Mouse (Mus musculus) hindbrain, embryonic 12.5 days (tissue): Measurements from ENCODE around the gene A830031A19Rik. TPM values are rescaled to one million over a fixed set of nuclear protein-coding genes. Genes with fewer than 3 reads are reported as not detected.

Experiments used
- ATAC-seq: fragments of 200-750 bp; cut with Nextera tagmentation; 2 replicates; pipeline ENCODE4 v1.8.0; 2017; ENCODE audit warnings: moderate TSS enrichment; ENCODE audit not compliant: low FRiP score
- H3K27ac ChIP-seq: fragments of 300-500 bp; sonication (generic); 2 replicates; pipeline ENCODE4 v1.5.1; 2016; ENCODE audit warnings: mild to moderate bottlenecking
- H3K27me3 ChIP-seq: fragments of 300-500 bp; sonication (generic); 2 replicates; pipeline ENCODE4 v1.6.1; 2016; ENCODE audit warnings: mild to moderate bottlenecking
- H3K36me3 ChIP-seq: fragments of 300-500 bp; sonication (generic); 2 replicates; pipeline ENCODE4 v1.6.1; 2016; ENCODE audit warnings: mild to moderate bottlenecking
- H3K4me1 ChIP-seq: fragments of 300-500 bp; sonication (generic); 2 replicates; pipeline ENCODE4 v1.6.1; 2016
- H3K4me2 ChIP-seq: fragments of 300-500 bp; sonication (generic); replicated peaks from 2 replicates; pipeline ENCODE4 v1.6.1; 2016; ENCODE audit warnings: mild to moderate bottlenecking
- H3K4me3 ChIP-seq: fragments of 300-500 bp; sonication (generic); 2 replicates; pipeline ENCODE4 v1.5.1; 2016; ENCODE audit warnings: mild to moderate bottlenecking
- H3K9ac ChIP-seq: fragments of 300-500 bp; sonication (generic); 2 replicates; pipeline ENCODE4 v1.6.1; 2016; ENCODE audit warnings: mild to moderate bottlenecking, moderate library complexity
- H3K9me3 ChIP-seq: fragments of 300-500 bp; sonication (generic); replicated peaks from 2 replicates; pipeline ENCODE4 v1.6.1; 2016; ENCODE audit warnings: mild to moderate bottlenecking
- WGBS: fragments of 180-500 bp; shearing (Covaris S2); methylation state at CpG from one replicate; pipeline ENCODE4 v1.1.7; 2016; 5-methylcytosine and 5-hydroxymethylcytosine counted together
- polyA plus RNA-seq: library from polyadenylated mRNA; unstranded; fragments of >200 nt; fragmentation: Nextera tagmentation; extraction: Ambion mirVana; gene quantifications from 2 replicates; pipeline ENCODE4 v1.2.1, GENCODE M21; 2016

Gene A830031A19Rik
- polyA plus RNA-seq, 1 experiment from 2014 or later: not detected

DNA sequence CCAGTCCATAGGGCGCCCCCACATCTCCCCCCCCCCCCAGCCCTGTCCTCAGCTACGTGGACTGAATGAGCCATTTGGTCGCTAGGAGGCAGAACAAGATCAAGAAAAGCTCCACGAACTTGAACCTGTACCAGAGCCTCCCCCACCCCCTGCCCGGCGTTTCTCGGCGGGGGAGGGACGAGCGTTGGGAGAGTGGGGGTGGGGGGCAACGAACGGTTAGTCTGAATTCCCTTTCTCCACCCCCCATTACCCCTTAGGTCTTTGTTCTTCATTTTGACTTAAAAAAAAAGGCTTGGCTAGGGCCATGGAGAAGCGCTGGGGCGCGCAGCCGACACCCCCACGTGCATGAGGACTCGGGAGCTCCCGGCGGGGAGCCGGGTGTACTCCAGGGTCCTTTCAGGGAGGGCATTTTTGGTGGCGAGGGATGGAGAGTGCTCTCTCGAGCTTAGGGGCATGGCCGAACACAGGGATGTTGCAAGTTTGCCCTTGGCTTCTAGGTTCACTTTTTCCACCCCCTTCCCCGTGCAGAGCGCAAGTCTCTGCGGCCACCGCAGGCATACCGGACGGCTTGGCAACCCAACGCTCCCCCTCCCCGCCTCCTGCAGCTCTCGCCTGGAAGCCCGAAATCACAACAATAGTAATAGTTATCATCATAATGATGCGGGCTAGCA is 6.3 kb upstream of the A830031A19Rik start:
- H3K9ac ChIP-seq: peak overlapping the region; percentile 97
- H3K4me3 ChIP-seq: peak overlapping the region; percentile 67
- H3K27me3 ChIP-seq: no peaks in the 10 kb centered on the region
- H3K27ac ChIP-seq: peak overlapping the region; percentile 98
- WGBS: under 1% methylated on average over 34 of the region's 35 CpGs
- peak; percentile 69 for ATAC-seq
- H3K4me2 ChIP-seq: peak overlapping the region; percentile 90
- H3K36me3 ChIP-seq: peaks cover 10% of the 10 kb centered on the region
- H3K9me3 ChIP-seq: no peaks in the 10 kb centered on the region
- H3K4me1 ChIP-seq: peaks cover 28% of the 10 kb centered on the region

- no peaks in the 10 kb centered on the region for H3K9me3 ChIP-seq
- ATAC-seq: peak; percentile 29
- peak overlapping the region; percentile 97 for H3K9ac ChIP-seq
- H3K4me3 ChIP-seq: peak overlapping the region; percentile 67
- peak overlapping the region; percentile 90 for H3K4me2 ChIP-seq
- peaks cover 22% of the 10 kb centered on the region for H3K4me1 ChIP-seq
- H3K36me3 ChIP-seq: peaks cover 4% of the 10 kb centered on the region; the same call in 1 of the 2 replicates
- WGBS: under 1% methylated on average over 29 of the region's 30 CpGs
- no peaks in the 10 kb centered on the region for H3K27me3 ChIP-seq
- H3K27ac ChIP-seq: peak overlapping the region; percentile 98
Observed at GRCm38 (mm10) chr11:24080541-24080940, 5.7 kb upstream of the A830031A19Rik start.

- ATAC-seq: no peak
- Histone ChIP-seq H3K36me3 (no peaks in the 10 kb centered on the region), H3K4me1 (peaks cover 23% of the 10 kb centered on the region), H3K27ac (peak overlapping the region; percentile 98), H3K4me2 (peak overlapping the region; percentile 90), H3K9ac (peak overlapping the region; percentile 97), H3K27me3 (no peaks in the 10 kb centered on the region), H3K9me3 (no peaks in the 10 kb centered on the region), H3K4me3 (peak overlapping the region; percentile 67)
- 0% methylated on average over 43 of the region's 43 CpGs for WGBS
Observed at GRCm38 (mm10) chr11:24079392-24080391, 4.8 kb upstream of the A830031A19Rik start.

DNA sequence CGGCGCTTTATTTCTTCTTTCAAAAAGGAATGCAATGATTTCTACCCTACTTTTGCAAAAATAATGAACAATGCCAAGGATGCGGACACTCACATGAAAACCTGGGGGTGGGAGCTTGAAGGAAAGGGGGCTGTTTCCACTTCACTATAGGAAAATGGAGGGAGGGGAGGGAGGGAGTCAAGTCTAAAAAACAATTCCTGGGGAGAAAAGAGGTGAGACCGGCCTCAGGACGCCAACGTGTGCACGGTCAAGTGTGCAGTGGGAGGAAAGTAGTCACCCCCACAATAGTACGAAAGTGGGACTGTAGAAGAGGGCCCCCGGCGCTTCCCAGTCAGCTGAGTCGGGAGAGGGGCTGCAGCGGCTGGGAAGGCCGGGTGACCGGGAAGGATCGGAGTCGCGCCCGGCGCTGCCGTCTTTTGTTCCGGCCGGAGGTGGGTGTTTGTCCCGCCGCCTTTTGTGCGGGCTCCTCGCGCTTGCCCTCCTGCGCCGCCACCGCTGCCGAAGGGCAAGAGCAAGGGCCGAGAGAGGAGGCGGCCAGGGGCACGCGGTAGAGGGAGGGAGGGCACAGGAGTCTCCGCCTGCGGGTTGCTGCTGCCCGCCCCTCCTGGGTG is 4.0 kb upstream of the A830031A19Rik start:
- Histone ChIP-seq H3K9ac (peak overlapping the region; percentile 97), H3K4me1 (peaks cover 24% of the 10 kb centered on the region), H3K27ac (peak overlapping the region; percentile 98), H3K9me3 (no peaks in the 10 kb centered on the region), H3K4me3 (peak overlapping the region; percentile 67), H3K4me2 (peak overlapping the region; percentile 90), H3K27me3 (no peaks in the 10 kb centered on the region), H3K36me3 (no peaks in the 10 kb centered on the region)
- ATAC-seq: no peak
- WGBS: 0% methylated on average over 38 of the region's 38 CpGs

GRCm38 (mm10) chr11:24077795-24078705 is 3.2 kb upstream of the A830031A19Rik start, which contains the start of gene Bcl11a:
Gene Bcl11a (plus strand): TSS chr11:24078056.
- under 1% methylated on average over 41 of the region's 51 CpGs for WGBS
- H3K4me2 ChIP-seq: peak within 1 kb of the TSS; percentile 90

DNA sequence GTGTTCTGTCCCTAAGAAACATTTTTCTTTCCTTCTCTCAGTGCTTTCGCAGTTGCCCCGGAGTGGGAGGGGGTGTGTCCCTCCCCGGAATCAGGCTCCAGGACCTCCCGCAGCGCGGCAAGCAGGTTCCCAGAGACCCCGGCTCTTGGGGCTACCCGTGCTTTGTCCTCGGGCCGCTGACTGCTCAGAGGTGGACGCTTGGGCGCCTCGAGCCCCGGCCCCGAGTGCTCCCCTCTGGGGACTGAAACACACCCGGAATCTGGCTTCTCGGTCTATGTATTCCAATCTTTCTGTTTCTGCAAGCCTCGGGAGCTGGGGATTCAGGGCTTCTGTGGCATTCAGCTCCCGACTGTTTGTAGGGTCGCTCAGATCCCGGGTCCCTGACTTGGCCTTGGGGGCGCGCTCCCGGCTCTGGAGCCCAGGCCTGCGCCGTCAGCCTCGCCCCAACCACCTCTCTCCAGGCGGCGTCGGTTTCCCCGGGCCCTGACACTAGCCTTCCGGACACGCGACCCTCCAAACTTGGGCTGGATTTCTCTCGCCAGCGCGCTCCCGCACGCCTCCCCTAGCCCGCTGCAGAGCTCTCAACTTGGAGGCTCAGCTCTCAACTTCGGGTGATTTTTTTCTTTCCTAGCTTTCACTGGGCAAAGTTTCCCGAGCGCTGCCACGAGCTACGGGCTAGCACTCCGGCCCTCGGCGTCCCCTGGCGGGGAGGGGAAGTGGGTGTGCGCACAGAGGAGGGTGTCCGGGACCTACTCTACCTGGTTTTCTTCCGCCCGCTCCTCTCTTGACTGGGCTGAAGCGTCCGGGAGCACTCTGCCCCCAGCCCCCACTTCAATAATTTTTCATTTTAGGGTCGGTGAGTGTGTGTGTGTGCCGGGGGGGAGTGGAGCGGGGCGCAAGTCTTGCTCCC is 2.2 kb upstream of the A830031A19Rik start:
- peak overlapping the region; percentile 97 for H3K9ac ChIP-seq
- peak overlapping the region; percentile 67 for H3K4me3 ChIP-seq
- H3K36me3 ChIP-seq: no peaks in the 10 kb centered on the region
- peaks cover 15% of the 10 kb centered on the region; the same call in 1 of the 2 replicates for H3K4me1 ChIP-seq
- H3K27me3 ChIP-seq: no peaks in the 10 kb centered on the region
- H3K4me2 ChIP-seq: peak overlapping the region; percentile 90
- H3K9me3 ChIP-seq: no peaks in the 10 kb centered on the region
- peak overlapping the region; percentile 98 for H3K27ac ChIP-seq
- peak; percentile 64 for ATAC-seq
- under 1% methylated on average over 57 of the region's 59 CpGs for WGBS

More at GRCm38 (mm10) chr11:24077795-24078705, 3.2 kb upstream of the A830031A19Rik start, which contains the start of gene Bcl11a:
- H3K9ac ChIP-seq: peak within 1 kb of the TSS; percentile 97
- no peaks in the 10 kb centered on the region for H3K27me3 ChIP-seq
- peaks cover 19% of the 10 kb centered on the region for H3K4me1 ChIP-seq
- no peaks in the 10 kb centered on the region for H3K36me3 ChIP-seq
- ATAC-seq: peak; percentile 76
- H3K27ac ChIP-seq: peak within 1 kb of the TSS; percentile 98
- no peaks in the 10 kb centered on the region for H3K9me3 ChIP-seq
- peak within 1 kb of the TSS; percentile 67 for H3K4me3 ChIP-seq

- H3K9me3 ChIP-seq: no peaks in the 10 kb centered on the region
- peak overlapping the region; percentile 67 for H3K4me3 ChIP-seq
- peak overlapping the region; percentile 90 for H3K4me2 ChIP-seq
- peaks cover 15% of the 10 kb centered on the region; the same call in 1 of the 2 replicates for H3K4me1 ChIP-seq
- peak overlapping the region; percentile 97 for H3K9ac ChIP-seq
- H3K27ac ChIP-seq: peak overlapping the region; percentile 98
- H3K36me3 ChIP-seq: no peaks in the 10 kb centered on the region
- WGBS: under 1% methylated on average over 32 of the region's 32 CpGs
- no peaks in the 10 kb centered on the region for H3K27me3 ChIP-seq
- ATAC-seq: peak; percentile 9; the same call in 1 of the 2 replicates
Observed at GRCm38 (mm10) chr11:24076127-24076650, 1.3 kb upstream of the A830031A19Rik start.

- ATAC-seq: no peak
- H3K27me3 ChIP-seq: no peaks in the 10 kb centered on the region
Observed at GRCm38 (mm10) chr11:24075486-24076126, 752 bp upstream of the A830031A19Rik start.

DNA sequence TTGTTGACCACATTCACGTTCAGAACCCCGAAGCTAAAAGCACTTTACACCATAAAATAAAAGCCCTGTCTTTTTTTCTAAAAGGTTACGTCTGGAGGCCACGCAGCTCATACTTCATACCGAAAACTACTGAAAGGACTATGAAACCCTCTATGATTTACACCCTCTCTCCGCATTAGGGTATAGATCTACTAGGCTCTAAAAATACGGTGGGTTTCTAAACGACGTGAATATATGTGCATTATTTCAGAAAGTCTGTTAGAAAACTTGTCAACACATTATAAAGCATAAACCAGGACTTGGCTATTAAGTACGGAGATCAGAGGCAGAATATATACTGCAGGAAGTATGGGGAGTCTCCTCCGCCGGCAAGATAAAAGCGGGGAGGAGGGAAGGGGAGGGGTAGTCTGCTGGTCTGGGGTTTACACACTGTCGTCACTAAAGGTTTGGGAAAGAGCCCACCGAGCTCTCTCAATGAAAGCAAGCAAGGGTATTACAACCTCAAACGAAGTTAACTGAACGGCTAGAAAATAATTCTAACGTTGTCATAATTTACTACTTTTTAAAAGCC is 748 bp downstream of the A830031A19Rik start:
- H3K27me3 ChIP-seq: no peaks in the 10 kb centered on the region
- H3K36me3 ChIP-seq: no peaks in the 10 kb centered on the region
- H3K27ac ChIP-seq: no peak overlapping the region
- WGBS: 1% methylated on average over 18 of the region's 18 CpGs
- H3K9me3 ChIP-seq: no peaks in the 10 kb centered on the region
- H3K9ac ChIP-seq: peak overlapping the region; percentile 35; the same call in 1 of the 2 replicates
- H3K4me1 ChIP-seq: peaks cover 15% of the 10 kb centered on the region; the same call in 1 of the 2 replicates
- H3K4me3 ChIP-seq: peak overlapping the region; percentile 67
- H3K4me2 ChIP-seq: peak overlapping the region; percentile 90
- ATAC-seq: no peak

More at GRCm38 (mm10) chr11:24075486-24076126, 752 bp upstream of the A830031A19Rik start:
- peaks cover 15% of the 10 kb centered on the region; the same call in 1 of the 2 replicates for H3K4me1 ChIP-seq
- H3K9me3 ChIP-seq: no peaks in the 10 kb centered on the region
- WGBS: under 1% methylated on average over 17 of the region's 17 CpGs
- H3K4me3 ChIP-seq: peak overlapping the region; percentile 67
- no peaks in the 10 kb centered on the region for H3K36me3 ChIP-seq
- H3K4me2 ChIP-seq: peak overlapping the region; percentile 90
- peak overlapping the region; percentile 98 for H3K27ac ChIP-seq
- peak overlapping the region; percentile 97 for H3K9ac ChIP-seq
